Mouse (Mus musculus) duodenum, adult 2 months (tissue): Measurements from ENCODE around the gene Tmem39b. TPM values are rescaled to one million over a fixed set of nuclear protein-coding genes. Genes with fewer than 3 reads are reported as not detected.

ENCODE experiments used
- polyA plus RNA-seq: library from polyadenylated mRNA; depleted of rRNA; stranded (reverse); fragments of >200 nt; gene quantifications from 2 replicates; pipeline ENCODE4 v1.2.3, GENCODE M21; 2012; ENCODE audit warnings: low replicate concordance; rRNA removed

The Tmem39b gene
- polyA plus RNA-seq: 15.2 and 19.6 TPM in 2 replicates

GRCm38 (mm10) chr4:129696158-129696985 is at the start of gene Tmem39b:
TSS of gene Tmem39b (minus strand) at chr4:129696838.

GRCm38 (mm10) chr4:129742232-129743009 is 45.8 kb upstream of the Tmem39b start, which contains the start of gene Khdrbs1:
TSS of gene Khdrbs1 (minus strand) at chr4:129742303.

GRCm38 (mm10) chr4:129672083-129672877 is 24.4 kb downstream of the Tmem39b start, which contains the start of gene Kpna6:
TSS of gene Kpna6 (minus strand) at chr4:129672767.

GRCm38 (mm10) chr4:129640638-129641467 is 55.8 kb downstream of the Tmem39b start, which contains the start of gene Txlna:
TSS of gene Txlna (minus strand) at chr4:129641065.

Other genes with a start within 250 kb of the Tmem39b start
- 13.4 and 21.0 TPM in 2 replicates for gene Bsdc1, start 235.3 kb downstream of the Tmem39b start, polyA plus RNA-seq
- not detected in 2 replicates for gene Tssk3, start 205.8 kb downstream of the Tmem39b start, polyA plus RNA-seq
- 0.28 TPM in 1 of 2 replicates, not detected in the other for gene Fam229a, start 205.6 kb downstream of the Tmem39b start, polyA plus RNA-seq
- 12.7 and 25.1 TPM in 2 replicates for gene Marcksl1, start 183.3 kb downstream of the Tmem39b start, polyA plus RNA-seq
- 11.4 and 15.1 TPM in 2 replicates for gene Hdac1, start 154.1 kb downstream of the Tmem39b start, polyA plus RNA-seq
- gene Lck, start 123.2 kb downstream of the Tmem39b start, polyA plus RNA-seq: 3.1 and 9.9 TPM in 2 replicates
- 0.12 and 0.74 TPM in 2 replicates for gene Fam167b, start 118.3 kb downstream of the Tmem39b start, polyA plus RNA-seq
- gene Eif3i, start 96.2 kb downstream of the Tmem39b start, polyA plus RNA-seq: 131 and 141 TPM in 2 replicates
- gene Tmem234, start 96.2 kb downstream of the Tmem39b start, polyA plus RNA-seq: 82.2 and 99.8 TPM in 2 replicates
- gene Dcdc2b, start 82.6 kb downstream of the Tmem39b start, polyA plus RNA-seq: 2.8 and 3.6 TPM in 2 replicates
- 23.9 and 24.6 TPM in 2 replicates for gene Iqcc, start 77.7 kb downstream of the Tmem39b start, polyA plus RNA-seq
- 4.5 and 7.3 TPM in 2 replicates for gene Ccdc28b, start 72.9 kb downstream of the Tmem39b start, polyA plus RNA-seq
- 10.7 and 14.1 TPM in 2 replicates for gene Txlna, start 55.8 kb downstream of the Tmem39b start, polyA plus RNA-seq
- 7.2 and 11.7 TPM in 2 replicates for gene Kpna6, start 24.1 kb downstream of the Tmem39b start, polyA plus RNA-seq
- 45.9 and 66.1 TPM in 2 replicates for gene Khdrbs1, start 45.5 kb upstream of the Tmem39b start, polyA plus RNA-seq
- 10.6 and 18.3 TPM in 2 replicates for gene Ptp4a2, start 114.4 kb upstream of the Tmem39b start, polyA plus RNA-seq
- 0.08 TPM in 1 of 2 replicates, not detected in the other for gene Spocd1, start 232.4 kb upstream of the Tmem39b start, polyA plus RNA-seq